Mouse (Mus musculus) heart, postnatal 4 days (tissue): ENCODE measurements at regions not wholly inside any gene's neighbourhood (a gene's known extent, or its start where the extent isn't known, plus 50 kb on each side); places are given as distances from the start of the nearest gene placed in this dataset.
"Not testable (repeated sequence)": the region's sequence is repeated elsewhere in the genome, so short reads cannot be mapped to it uniquely, and the experiment has no call there.

Experiments used
- DNase-seq: peaks from one replicate; pipeline ENCODE4 v3.0.0; 2021

DNA sequence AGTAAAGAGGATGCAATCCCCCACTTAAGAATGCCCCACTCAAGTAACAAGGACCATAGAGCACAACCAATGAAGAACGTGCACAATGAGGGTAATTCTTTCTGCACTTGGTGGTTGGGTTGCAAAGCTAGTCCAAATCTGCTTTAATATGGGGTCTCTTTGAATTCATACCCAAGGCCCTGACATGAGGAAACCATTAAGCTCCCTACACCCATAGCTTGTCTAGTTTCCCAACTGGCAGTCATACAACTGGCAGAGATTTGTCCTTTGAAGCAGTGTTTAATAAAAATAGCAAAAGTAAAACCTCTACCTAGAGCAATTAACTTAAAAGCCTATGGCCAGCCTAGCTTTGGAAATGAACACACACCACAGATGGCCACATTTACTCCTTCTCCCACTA lies 411.0 kb upstream of the Cdh5 start:
- no peak for DNase-seq

DNA sequence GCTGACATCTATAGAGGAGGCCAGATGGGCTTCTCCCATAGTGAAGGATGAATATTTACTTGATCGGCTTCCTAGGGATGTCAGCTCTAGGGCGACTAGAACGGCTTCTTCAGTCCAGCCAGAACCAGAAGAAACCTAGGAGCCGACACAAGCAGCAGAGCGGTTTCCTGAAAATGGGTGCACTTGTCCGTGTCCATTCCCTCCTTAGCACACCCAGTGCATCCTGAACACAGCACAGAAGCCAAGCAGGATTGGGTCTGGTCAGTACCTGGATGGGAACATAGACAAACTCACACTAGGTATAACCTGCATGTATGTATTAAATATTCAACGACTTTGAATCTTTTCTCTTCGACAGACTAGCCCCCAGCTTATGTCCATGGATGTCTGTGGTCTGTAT lies 407.9 kb upstream of the Cdh5 start:
- DNase-seq = no peak

DNA sequence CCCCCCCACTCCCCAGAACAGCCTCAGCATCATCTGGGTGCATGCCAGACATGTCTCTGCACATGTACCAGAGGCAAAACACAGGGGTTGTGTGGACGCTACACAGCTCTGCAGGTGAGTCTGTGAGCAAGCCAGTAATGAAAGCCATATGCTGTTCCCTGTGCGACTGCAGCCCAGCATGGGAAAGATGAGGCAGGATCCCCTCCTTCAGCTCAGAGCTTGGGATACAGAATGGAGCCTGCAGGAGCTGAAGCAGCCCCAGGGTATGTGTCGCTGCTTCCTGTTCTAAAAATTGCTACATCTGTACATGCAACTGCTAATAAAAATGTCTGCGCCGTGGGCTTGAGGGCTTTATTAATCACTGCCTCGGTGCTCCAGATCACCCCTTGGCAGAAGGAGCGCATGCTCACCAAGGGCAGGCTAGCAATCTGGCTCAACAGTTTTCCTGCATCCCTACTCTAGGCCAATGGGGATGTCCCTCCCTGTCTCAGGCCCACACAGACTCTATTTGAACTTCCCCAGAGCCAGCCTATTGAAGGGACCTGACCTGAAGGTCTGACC lies 407.0 kb upstream of the Cdh5 start:
- no peak for DNase-seq

DNA sequence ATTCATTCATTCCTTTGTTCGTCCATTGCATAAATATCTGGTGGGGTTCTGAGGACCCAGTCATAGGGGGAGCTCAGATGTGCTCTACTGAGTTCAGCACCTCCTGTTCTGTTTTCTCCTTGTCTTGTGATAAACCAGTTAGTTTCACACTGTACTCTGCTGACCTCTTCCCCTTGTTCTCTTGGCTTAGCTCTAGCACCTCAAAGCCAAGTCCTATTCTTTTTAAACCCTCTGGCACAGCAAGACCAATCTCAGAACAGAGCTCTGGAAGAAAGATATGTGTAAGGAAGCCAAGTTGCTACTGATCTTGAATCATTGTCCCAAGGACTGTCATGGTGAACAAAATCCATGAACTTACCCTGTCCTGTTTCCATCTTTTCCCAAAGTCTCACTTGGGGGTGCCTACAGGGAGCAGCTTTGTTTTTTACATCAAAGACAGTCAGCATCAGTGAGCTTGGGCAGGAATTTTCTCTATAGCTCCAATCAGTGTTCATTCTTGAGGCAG lies 402.4 kb upstream of the Cdh5 start:
- no peak for DNase-seq

DNA sequence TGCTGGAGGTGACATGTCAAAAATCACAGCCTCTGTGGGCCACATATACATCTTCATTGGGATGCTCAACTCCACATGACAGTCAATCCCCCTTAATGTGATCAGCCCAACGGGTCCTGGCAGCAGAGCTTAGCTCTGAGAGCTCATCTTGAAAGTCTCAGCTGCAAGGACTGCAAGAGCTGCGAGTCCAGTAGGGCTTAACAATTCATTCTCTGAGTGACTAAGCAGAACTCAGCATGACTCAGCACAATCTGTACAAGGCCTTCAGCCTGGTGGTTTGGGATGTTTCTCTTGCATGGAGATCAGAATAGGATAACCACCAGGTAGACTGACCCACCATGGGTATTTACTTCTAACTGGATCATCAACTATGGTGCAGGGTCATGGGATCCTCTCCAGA lies 399.2 kb upstream of the Cdh5 start:
- no peak for DNase-seq

DNA sequence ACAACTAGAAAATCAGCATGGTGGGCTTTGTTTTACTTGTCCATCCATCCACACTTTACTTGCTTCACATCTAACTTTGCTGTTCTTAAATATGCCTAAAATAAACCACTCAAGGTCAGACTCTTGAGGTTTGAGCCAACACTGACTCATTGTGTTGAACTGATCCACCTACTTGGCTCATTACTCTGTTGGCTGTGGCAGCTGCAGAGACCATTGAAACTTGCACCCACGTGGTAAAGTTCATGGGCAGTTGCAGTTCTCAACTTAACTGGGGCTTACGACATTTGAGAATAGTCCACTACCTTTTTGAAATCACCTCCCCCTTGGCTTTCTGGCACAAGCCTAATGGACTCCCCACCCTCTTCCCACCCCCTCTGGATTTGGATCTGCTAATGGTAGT lies 395.3 kb upstream of the Cdh5 start:
- peak; percentile 11 for DNase-seq

DNA sequence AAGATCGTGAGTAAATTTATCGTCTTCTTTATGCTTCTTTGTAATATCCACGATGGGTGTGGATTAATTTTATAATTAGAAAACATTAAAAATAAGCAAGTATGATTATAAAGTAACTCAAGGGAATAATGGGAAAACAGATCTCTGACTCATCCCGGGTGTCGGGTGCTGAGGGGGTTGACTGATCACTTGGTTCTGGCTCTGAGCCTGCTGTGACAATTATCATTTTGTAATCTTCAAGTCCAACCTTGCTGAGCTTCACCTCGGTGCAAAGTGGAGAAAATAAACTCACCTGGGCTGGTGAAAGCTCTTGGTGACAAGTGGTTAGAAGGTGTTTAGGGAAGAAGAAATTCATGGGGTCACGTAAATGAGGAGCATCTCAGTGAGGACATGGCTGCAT lies 390.6 kb upstream of the Cdh5 start:
- DNase-seq = not testable (repeated sequence)

DNA sequence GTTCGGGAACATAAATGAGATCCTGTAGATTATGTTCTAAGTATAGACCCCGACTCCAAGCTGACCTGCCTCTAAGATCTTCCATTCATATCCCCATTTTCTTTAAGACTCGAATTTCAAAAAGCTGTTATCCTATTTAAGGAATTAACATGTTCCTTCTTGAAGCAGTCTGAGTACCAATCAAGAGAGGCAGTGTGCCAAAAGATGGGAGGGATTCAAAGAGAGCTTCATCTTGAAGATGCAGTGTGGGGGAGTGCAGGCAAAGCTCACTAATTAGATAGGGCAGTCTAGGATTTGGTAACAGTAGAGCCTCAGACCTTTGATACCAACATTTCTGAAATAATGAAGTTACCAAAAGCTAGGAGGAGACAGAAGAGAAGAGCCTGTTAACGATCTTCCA lies 383.7 kb upstream of the Cdh5 start:
- DNase-seq = no peak

DNA sequence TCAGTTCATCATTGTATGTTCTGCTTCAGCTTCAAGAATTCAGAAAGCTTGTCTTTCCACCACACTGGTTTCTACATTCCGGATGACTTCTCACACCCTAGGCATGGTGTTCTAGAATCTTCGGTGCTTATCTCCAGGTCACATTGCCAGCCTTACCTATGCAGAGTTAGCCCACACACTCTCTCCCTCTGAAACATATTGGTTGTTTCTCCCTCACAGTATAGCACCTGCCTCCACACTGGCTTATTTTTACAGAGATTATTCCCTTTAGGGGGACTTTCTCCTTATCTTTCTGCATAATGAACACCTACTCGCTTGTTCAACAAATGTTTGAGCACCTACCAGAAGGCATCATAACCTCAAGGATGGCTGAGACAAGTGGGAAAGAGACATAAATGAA lies 368.0 kb upstream of the Cdh5 start:
- no peak for DNase-seq

DNA sequence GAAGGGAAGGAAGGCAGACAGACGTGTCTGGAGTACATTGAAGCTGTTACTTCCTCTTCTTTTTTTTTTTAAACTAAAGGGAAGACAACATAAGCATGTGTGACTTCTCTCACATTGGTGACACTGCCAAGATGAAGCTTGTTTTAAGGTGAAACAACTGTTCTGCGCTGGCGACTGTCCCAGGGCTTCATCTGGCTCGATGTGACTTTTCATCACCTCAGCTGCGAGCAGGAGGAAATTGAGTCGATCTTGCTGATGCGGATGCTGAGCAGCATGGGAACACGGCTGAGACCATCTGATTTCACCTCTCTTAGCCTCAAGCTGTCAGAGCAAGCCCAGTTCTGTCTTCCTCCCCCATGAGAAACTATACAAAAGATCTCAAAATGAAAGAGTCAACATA lies 363.1 kb upstream of the Cdh5 start:
- DNase-seq = peak; percentile 81

DNA sequence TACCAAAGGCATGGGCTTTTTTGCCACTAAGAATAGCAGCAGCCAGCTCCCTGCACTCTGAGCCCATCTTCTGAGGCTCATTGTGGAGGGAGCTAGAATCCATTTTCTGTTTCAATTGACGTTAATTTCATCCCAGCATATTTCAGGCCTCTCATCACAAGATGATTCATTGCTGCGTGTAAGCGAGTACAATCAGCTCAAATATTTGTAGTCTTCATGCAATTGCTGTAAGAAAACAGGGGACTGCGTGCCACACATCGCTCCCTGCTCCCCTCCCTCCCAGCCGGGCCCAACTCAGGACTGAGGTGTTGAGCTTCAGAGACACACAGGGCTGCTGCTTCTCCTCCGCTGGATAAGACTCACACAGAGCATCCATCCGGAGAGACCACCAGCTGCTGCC lies 360.0 kb upstream of the Cdh5 start:
- peak; percentile 11 for DNase-seq

DNA sequence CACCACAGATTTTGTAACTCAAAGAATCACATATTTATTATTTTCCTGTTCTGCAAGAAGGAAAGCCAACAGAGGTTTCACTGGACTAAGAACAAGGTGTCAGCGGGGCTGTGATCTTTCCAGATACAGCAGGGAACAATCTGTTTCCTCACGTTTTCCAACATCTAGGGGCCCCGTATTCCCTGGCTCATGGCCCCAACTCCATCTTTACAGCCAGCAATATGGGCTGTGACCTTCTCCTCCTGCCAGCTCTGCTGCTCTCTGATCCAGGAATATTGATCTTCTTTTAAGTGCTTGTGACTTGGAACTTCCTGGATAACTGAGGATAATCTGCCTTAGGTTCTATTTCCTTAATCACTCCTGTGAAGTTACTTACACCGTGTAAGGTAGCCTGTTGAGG lies 352.7 kb upstream of the Cdh5 start:
- no peak for DNase-seq

DNA sequence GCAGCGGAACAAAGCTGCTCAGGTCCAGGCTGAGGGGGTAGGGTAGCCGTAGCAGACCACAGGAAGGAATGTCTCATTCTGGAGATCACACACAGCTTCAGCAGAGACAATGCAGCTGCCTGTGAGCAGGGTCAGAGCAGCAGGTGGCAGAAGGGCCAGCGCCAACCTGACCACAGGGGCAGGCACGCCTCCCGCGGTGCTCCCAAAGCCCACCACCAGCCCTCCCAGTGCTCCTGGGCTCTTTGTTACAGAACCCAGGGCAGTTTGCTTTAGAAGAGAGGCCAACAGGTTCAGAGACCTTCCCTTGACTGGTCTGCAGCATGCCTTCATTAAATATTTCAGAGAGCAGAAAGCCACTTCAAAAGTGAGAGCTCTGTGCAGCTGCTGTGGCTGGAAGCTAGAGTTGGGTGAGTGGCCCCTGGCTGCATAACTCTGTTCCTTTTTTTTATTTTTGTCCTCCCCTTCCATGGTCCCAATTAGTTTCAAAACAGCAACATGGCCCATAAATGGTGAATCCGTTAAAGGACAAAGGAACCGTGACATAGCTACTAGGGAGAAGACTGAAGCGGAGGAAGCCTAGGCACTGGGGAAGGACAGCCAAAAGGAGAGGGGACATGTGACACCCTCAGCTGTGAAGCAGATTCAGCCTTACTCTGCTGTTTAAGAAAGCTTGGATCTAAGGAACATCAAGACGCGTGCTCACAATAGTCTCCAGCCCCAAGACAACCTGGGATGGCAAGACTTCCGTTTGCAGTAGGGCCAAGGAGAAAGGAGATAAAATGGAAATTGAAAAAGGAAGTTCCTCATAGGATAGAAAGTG lies 350.9 kb upstream of the Cdh5 start:
- no peak for DNase-seq

DNA sequence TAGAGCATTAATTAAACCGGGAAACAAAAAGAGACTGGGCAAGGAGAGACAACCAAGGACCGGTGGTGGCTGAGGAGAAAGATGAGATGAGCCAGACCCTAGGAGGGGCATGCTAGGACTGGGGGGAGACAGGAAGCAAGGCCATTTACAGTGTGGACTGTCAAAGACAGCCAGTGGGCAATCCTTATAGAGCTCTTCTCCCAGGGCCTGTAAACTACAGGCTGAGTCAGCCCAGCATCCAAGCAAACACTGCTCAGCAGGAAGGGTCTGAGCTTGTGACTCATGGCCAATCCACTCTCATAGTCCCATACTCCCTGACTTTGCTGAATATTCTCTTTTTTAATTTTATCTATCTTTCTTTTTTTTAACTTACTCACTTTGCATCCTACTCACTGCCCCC lies 350.3 kb upstream of the Cdh5 start:
- no peak for DNase-seq

DNA sequence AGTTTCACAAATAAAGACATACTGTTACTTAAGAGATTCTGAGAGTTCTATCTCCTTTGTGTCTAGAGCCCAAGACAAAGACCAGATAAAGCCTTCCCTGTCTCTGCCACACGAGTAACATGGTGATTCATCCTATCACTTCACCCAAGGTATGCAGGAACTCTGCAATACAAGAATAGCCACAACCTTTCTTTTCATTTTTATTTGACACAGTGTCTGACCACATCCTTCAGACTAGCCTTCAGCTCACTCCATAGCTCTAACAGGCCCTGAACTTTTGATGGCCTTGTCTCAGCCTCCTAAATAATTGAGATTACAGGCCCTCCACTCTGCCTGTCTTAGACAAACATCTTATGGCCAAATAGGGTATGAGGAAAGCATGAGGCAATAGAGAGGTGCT lies 337.6 kb upstream of the Cdh5 start:
- DNase-seq = no peak

DNA sequence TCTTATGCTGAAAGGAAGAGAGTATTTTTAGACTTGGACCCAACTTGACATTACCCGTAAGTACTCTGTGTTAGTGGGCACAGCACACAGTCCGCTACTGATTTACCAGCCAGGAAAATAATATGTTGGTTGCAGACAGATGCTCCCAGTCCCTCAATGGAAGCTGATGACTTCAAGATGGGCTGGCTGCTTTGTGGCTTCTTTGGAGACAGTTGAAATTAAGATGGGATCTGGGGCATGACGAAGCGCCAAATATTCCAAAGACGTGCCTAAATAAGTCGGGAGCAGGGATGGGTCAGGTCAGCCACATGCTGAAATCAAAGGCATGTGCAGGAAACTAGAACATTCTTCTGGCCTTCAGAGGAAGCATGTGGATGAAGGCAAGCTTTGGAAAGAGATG lies 321.8 kb upstream of the Cdh5 start:
- DNase-seq = no peak

DNA sequence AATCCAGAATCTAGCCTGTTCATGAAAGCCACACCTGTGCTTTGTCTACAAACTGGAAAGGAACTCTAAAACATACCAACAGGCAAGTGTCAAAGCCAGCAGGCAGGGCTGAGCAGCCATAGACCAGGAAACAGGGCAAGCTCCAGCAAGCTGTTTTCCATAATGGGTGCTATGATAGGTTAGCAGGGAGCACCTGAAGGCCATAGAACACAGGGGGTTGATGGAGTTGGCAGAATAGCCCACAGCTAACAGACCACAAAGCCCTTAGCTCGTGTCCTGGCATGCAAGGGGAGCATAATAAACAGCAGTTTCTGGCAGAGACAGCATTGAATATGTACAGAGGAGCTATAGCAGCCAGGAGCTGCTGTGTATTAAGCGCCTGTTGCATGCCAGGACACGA lies 313.1 kb upstream of the Cdh5 start:
- DNase-seq = no peak

DNA sequence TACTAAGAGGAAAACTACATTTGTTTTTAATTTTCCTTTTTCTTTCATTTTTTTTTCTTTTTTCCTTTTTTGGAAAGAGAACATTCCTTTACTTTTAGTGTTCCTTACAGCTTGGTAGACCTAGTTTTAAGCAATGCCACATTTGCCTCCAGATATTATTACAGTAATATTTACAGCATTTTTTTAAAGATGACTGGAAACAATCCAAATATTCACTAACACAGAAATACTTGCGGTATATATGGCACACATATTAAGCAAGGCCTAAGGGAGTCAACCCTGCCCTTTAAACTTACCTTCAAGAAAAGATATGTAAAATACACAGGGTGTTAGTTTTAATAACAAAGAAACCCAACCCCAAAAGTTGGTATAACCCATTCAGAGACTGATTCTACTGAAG lies 308.1 kb upstream of the Cdh5 start:
- DNase-seq = no peak

DNA sequence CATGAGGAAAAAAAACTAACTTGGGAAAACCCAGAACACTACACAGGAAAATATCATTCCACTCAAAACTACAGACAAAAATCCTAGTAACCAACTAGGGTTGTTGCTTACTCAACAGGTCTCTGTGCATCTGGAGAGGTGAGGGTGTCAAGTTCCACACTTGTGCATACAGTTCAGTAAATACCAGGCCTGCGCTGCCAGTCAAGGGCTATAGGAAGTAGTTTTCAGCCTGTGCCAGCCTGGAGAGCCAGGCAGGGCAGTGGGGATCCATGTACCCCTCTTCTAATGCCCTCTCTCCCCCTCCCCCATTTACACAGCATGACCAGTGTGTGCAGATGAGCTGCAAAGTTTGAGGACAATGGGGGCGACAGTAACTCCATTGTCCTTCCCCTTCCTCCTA lies 302.8 kb upstream of the Cdh5 start:
- not testable (repeated sequence) for DNase-seq

DNA sequence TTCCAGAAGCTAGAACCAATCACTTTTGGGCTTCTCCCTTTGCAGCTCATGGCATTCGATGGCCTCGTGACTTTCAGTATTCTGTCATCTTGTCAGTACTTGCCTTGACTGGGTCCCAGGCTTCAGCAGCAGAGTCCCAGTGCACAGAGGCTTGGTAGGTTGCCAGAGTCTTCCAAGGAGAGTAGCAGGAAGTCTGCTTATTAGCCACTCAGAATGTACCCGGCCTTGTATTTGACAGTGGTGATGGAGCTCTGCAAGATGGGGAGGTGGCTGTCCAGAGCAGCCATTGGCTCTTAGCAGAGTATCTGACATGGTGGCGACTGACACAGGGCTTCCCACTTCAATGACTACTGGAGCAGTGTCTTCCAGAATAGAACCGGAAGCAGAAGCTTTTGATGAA lies 293.3 kb upstream of the Cdh5 start:
- peak; percentile 64 for DNase-seq

DNA sequence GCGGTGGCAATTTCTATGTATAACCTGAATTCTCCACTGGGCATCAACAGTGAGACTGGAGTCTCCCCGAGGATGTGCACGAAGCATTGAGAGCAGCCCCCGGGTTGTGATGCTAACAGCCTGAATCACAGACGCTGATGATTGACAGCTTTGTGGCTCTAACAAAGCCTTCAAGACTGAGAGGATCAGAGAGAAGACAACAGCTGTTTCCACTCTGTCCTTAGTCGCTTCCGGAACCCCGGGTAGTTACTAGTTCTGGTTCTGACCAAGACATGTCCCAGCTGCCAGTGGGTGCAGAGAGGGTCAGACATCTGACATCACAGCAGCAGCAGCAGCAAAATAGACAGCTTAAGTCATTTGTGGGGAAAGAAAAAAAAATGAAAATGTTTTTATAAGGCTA lies 292.8 kb upstream of the Cdh5 start:
- peak; percentile 63 for DNase-seq

DNA sequence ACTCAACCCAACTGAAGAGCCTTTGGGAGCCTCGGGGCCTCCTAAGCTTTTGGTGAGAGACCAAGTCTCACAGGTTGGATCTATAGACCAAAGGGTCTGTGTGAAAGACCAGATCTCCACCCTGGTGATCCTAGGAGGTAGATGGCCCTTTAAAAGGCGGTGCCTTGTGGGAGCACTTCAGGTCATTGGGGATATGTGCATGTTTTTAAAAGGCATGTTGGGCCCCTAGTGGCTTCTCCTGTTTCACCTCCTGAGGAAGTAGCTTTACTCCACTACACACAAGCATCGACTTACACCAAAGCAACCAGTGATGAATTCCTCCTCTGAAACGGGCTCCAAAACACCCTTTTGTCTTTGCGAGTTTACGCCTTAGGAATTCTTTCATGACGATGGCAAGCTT lies 292.3 kb upstream of the Cdh5 start:
- DNase-seq = no peak

DNA sequence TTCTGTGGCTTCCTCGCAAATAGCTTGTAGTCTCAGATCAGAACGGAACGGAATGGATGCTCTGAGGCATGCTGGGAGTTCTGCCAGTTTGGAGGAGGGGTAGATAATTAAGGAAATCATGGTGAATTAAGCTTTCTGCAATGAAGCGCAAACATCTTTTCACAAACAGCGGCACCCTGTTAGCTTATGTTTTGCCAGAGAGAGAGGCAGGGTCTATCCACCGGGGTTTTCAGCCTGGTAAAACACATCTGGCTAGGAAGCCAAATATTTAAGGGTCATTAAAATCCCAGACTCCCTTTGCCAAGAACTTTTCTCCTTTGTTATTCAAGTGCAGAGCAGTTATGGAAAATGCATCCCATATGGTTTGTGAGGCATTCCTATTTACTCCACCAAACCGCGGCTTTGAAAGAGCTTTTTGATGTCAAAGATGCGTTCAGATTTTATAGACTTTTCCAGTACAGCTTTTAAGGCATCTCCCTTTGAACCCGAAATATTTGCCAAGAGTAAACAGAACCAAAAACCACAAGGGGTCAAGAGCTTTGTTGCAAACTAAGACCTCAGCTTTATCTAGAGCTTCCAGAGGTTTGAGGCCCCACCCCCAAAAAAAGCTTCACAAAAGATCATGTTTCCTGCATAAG lies 287.4 kb upstream of the Cdh5 start:
- DNase-seq = peak; percentile 14
